Mouse (Mus musculus): ENCODE measurements around the gene Pou2f2. TPM values are rescaled to one million over a fixed set of nuclear protein-coding genes. Genes with fewer than 3 reads are reported as not detected.

The Pou2f2 gene
- polyA plus RNA-seq, 1 experiment from 2014 or later = 2.0 TPM

- Histone ChIP-seq H3K4me1 (no peaks in the 10 kb centered on the region), H3K36me3 (no peaks in the 10 kb centered on the region), H3K9me3 (replicated peaks) (no peaks in the 10 kb centered on the region), H3K4me3 (replicated peaks) (no peak overlapping the region), H3K27me3 (no peaks in the 10 kb centered on the region), H3K4me2 (replicated peaks) (no peak overlapping the region), H3K27ac (replicated peaks) (no peak overlapping the region), H3K9ac (no peak overlapping the region)
- ATAC-seq (ENCODE audit: insufficient number of reproducible peaks, low FRiP score, low TSS enrichment, low read depth) = peak; percentile 34; the same call in 1 of the 2 replicates
- 80% methylated on average over 17 of the region's 17 CpGs for WGBS
Measured at GRCm38 (mm10) chr7:25112178-25112955, 67.2 kb downstream of the Pou2f2 start.

GRCm38 (mm10) chr7:25110336-25110735 lies 69.2 kb downstream of the Pou2f2 start:
- ATAC-seq (ENCODE audit: insufficient number of reproducible peaks, low FRiP score, low TSS enrichment, low read depth) = no peak

GRCm38 (mm10) chr7:25109355-25109754 lies 70.2 kb downstream of the Pou2f2 start:
- no peak for ATAC-seq (ENCODE audit: insufficient number of reproducible peaks, low FRiP score, low TSS enrichment, low read depth)
- H3K9me3 ChIP-seq (replicated peaks) = no peaks in the 10 kb centered on the region
- WGBS = 76% methylated on average over 12 of the region's 12 CpGs
- H3K27me3 ChIP-seq = no peaks in the 10 kb centered on the region
- H3K27ac ChIP-seq (replicated peaks) = no peak overlapping the region
- no peaks in the 10 kb centered on the region for H3K36me3 ChIP-seq
- no peaks in the 10 kb centered on the region for H3K4me1 ChIP-seq
- H3K4me3 ChIP-seq (replicated peaks) = no peak overlapping the region
- H3K9ac ChIP-seq = no peak overlapping the region
- H3K4me2 ChIP-seq (replicated peaks) = no peak overlapping the region

More at GRCm38 (mm10) chr7:25110336-25110735, 69.2 kb downstream of the Pou2f2 start:
- H3K4me2 ChIP-seq (replicated peaks) = no peak overlapping the region
- no peaks in the 10 kb centered on the region for H3K27me3 ChIP-seq
- H3K9me3 ChIP-seq (replicated peaks) = no peaks in the 10 kb centered on the region
- no peaks in the 10 kb centered on the region for H3K4me1 ChIP-seq
- no peak overlapping the region for H3K9ac ChIP-seq
- 89% methylated on average over 9 of the region's 9 CpGs for WGBS
- H3K27ac ChIP-seq (replicated peaks) = no peak overlapping the region
- H3K4me3 ChIP-seq (replicated peaks) = no peak overlapping the region
- no peaks in the 10 kb centered on the region for H3K36me3 ChIP-seq

- H3K36me3 ChIP-seq = no peaks in the 10 kb centered on the region
- H3K4me1 ChIP-seq = no peaks in the 10 kb centered on the region
- H3K9ac ChIP-seq = no peak overlapping the region
- ATAC-seq (ENCODE audit: insufficient number of reproducible peaks, low FRiP score, low TSS enrichment, low read depth) = no peak
- no peak overlapping the region for H3K4me2 ChIP-seq (replicated peaks)
- H3K27ac ChIP-seq (replicated peaks) = no peak overlapping the region
- WGBS = 52% methylated on average over 16 of the region's 17 CpGs
- no peaks in the 10 kb centered on the region for H3K9me3 ChIP-seq (replicated peaks)
- H3K27me3 ChIP-seq = no peaks in the 10 kb centered on the region
- H3K4me3 ChIP-seq (replicated peaks) = no peak overlapping the region
Measured at GRCm38 (mm10) chr7:25106790-25107502, 72.6 kb downstream of the Pou2f2 start.

GRCm38 (mm10) chr7:25105411-25106160 lies 73.9 kb downstream of the Pou2f2 start:
- no peak overlapping the region for H3K27ac ChIP-seq (replicated peaks)
- no peaks in the 10 kb centered on the region for H3K27me3 ChIP-seq
- H3K9me3 ChIP-seq (replicated peaks) = no peaks in the 10 kb centered on the region
- H3K9ac ChIP-seq = no peak overlapping the region
- no peaks in the 10 kb centered on the region for H3K4me1 ChIP-seq
- WGBS = 23% methylated on average over 17 of the region's 17 CpGs
- H3K4me2 ChIP-seq (replicated peaks) = no peak overlapping the region
- ATAC-seq (ENCODE audit: insufficient number of reproducible peaks, low FRiP score, low TSS enrichment, low read depth) = no peak
- no peak overlapping the region for H3K4me3 ChIP-seq (replicated peaks)
- H3K36me3 ChIP-seq = no peaks in the 10 kb centered on the region

- H3K4me2 ChIP-seq (replicated peaks) = no peak overlapping the region
- 42% methylated on average over 4 of the region's 4 CpGs for WGBS
- ATAC-seq (ENCODE audit: insufficient number of reproducible peaks, low FRiP score, low TSS enrichment, low read depth) = no peak
- no peak overlapping the region for H3K9ac ChIP-seq
- H3K27ac ChIP-seq (replicated peaks) = no peak overlapping the region
- H3K4me1 ChIP-seq = no peaks in the 10 kb centered on the region
- H3K27me3 ChIP-seq = no peaks in the 10 kb centered on the region
- no peaks in the 10 kb centered on the region for H3K9me3 ChIP-seq (replicated peaks)
- H3K36me3 ChIP-seq = no peaks in the 10 kb centered on the region
- H3K4me3 ChIP-seq (replicated peaks) = no peak overlapping the region
Measured at GRCm38 (mm10) chr7:25099581-25099980, 79.9 kb downstream of the Pou2f2 start.

- Histone ChIP-seq H3K4me2 (replicated peaks) (no peak overlapping the region), H3K36me3 (no peaks in the 10 kb centered on the region), H3K4me1 (no peaks in the 10 kb centered on the region), H3K4me3 (replicated peaks) (no peak overlapping the region), H3K27me3 (no peaks in the 10 kb centered on the region), H3K9me3 (replicated peaks) (no peaks in the 10 kb centered on the region), H3K9ac (no peak overlapping the region), H3K27ac (replicated peaks) (no peak overlapping the region)
- WGBS = 59% methylated on average over 3 of the region's 3 CpGs
- ATAC-seq (ENCODE audit: insufficient number of reproducible peaks, low FRiP score, low TSS enrichment, low read depth) = no peak
Measured at GRCm38 (mm10) chr7:25098169-25098568, 81.4 kb downstream of the Pou2f2 start.

- 23% methylated on average over 10 of the region's 10 CpGs for WGBS
Measured at GRCm38 (mm10) chr7:25089875-25090274, 89.7 kb downstream of the Pou2f2 start.

GRCm38 (mm10) chr7:25088968-25089367 lies 90.6 kb downstream of the Pou2f2 start:
- no peak for ATAC-seq (ENCODE audit: insufficient number of reproducible peaks, low FRiP score, low TSS enrichment, low read depth)
- no peak overlapping the region for H3K4me2 ChIP-seq (replicated peaks)
- H3K27ac ChIP-seq (replicated peaks) = no peak overlapping the region
- H3K9ac ChIP-seq = no peak overlapping the region
- peaks cover 15% of the 10 kb centered on the region; the same call in 1 of the 2 replicates for H3K36me3 ChIP-seq
- no peak overlapping the region for H3K4me3 ChIP-seq (replicated peaks)
- H3K4me1 ChIP-seq = 0 out of 2 replicates have a peak, but pooled peaks cover 8% of the 10 kb centered on the region
- H3K27me3 ChIP-seq = no peaks in the 10 kb centered on the region
- 27% methylated on average over 11 of the region's 11 CpGs for WGBS
- H3K9me3 ChIP-seq (replicated peaks) = no peaks in the 10 kb centered on the region

More at GRCm38 (mm10) chr7:25089875-25090274, 89.7 kb downstream of the Pou2f2 start:
- no peak overlapping the region for H3K27ac ChIP-seq (replicated peaks)
- no peak overlapping the region for H3K9ac ChIP-seq
- no peak overlapping the region for H3K4me2 ChIP-seq (replicated peaks)
- H3K9me3 ChIP-seq (replicated peaks) = no peaks in the 10 kb centered on the region
- H3K36me3 ChIP-seq = 0 out of 2 replicates have a peak, but pooled peaks cover 7% of the 10 kb centered on the region
- 0 out of 2 replicates have a peak, but pooled peaks cover 8% of the 10 kb centered on the region for H3K4me1 ChIP-seq
- no peak for ATAC-seq (ENCODE audit: insufficient number of reproducible peaks, low FRiP score, low TSS enrichment, low read depth)
- H3K27me3 ChIP-seq = no peaks in the 10 kb centered on the region
- no peak overlapping the region for H3K4me3 ChIP-seq (replicated peaks)

- Histone ChIP-seq H3K4me2 (replicated peaks) (no peak overlapping the region), H3K4me3 (replicated peaks) (no peak overlapping the region), H3K9ac (no peak overlapping the region), H3K27ac (replicated peaks) (no peak overlapping the region), H3K9me3 (replicated peaks) (no peaks in the 10 kb centered on the region), H3K27me3 (no peaks in the 10 kb centered on the region), H3K4me1 (0 out of 2 replicates have a peak, but pooled peaks cover 8% of the 10 kb centered on the region), H3K36me3 (peaks cover 20% of the 10 kb centered on the region)
- ATAC-seq (ENCODE audit: insufficient number of reproducible peaks, low FRiP score, low TSS enrichment, low read depth) = peak; percentile 44; the same call in 1 of the 2 replicates
- 22% methylated on average over 10 of the region's 10 CpGs for WGBS
Measured at GRCm38 (mm10) chr7:25088531-25088930, 91.0 kb downstream of the Pou2f2 start.

- H3K4me3 ChIP-seq (replicated peaks) = no peak overlapping the region
- H3K36me3 ChIP-seq = peaks cover 25% of the 10 kb centered on the region
- WGBS = 52% methylated on average over 5 of the region's 5 CpGs
- no peaks in the 10 kb centered on the region for H3K9me3 ChIP-seq (replicated peaks)
- no peaks in the 10 kb centered on the region for H3K27me3 ChIP-seq
- H3K27ac ChIP-seq (replicated peaks) = no peak overlapping the region
- no peak for ATAC-seq (ENCODE audit: insufficient number of reproducible peaks, low FRiP score, low TSS enrichment, low read depth)
- no peak overlapping the region for H3K4me2 ChIP-seq (replicated peaks)
- no peak overlapping the region for H3K9ac ChIP-seq
- H3K4me1 ChIP-seq = 0 out of 2 replicates have a peak, but pooled peaks cover 8% of the 10 kb centered on the region
Measured at GRCm38 (mm10) chr7:25087972-25088371, 91.6 kb downstream of the Pou2f2 start.

Measured in embryonic facial prominence, embryonic 15.5 days (tissue).